Mouse (Mus musculus) MEL (cell line): ENCODE measurements around the gene Prrc2b. TPM values are rescaled to one million over a fixed set of nuclear protein-coding genes. Genes with fewer than 3 reads are reported as not detected.

ENCODE experiments used
- DNase-seq: peaks from one replicate; pipeline ENCODE4 v3.0.0; 2011; ENCODE audit warnings: low read depth, low spot score
- H3K27ac ChIP-seq: 2 replicates; pipeline ENCODE4 v1.5.1; 2012; ENCODE audit warnings: low read depth, mild to moderate bottlenecking, control low read depth, low read length, moderate library complexity; ENCODE audit not compliant: control insufficient read depth
- H3K27me3 ChIP-seq, 2 experiments: fragments of 150-350 bp in 1 of 2; sonication (generic) in 1 of 2; 2 replicates each; pipeline ENCODE4 v1.6.1; 2012; ENCODE audit warnings: low read length in 2 of 2, mild to moderate bottlenecking in 2 of 2, improper control_type of control experiment in 1 of 2, moderate library complexity in 1 of 2; ENCODE audit not compliant: insufficient read depth in 2 of 2, control insufficient read depth in 1 of 2
- H3K36me3 ChIP-seq, 2 experiments: 2 replicates each; pipeline ENCODE4 v1.6.1; 2012 to 2014; ENCODE audit warnings: low read length in 2 of 2, improper control_type of control experiment in 1 of 2, inconsistent platforms in 1 of 2, mild to moderate bottlenecking in 1 of 2; ENCODE audit not compliant: insufficient read depth in 2 of 2, control insufficient read depth in 1 of 2
- H3K4me1 ChIP-seq, 2 experiments: fragments of 150-350 bp in 1 of 2; sonication (generic) in 1 of 2; 2 replicates each; pipeline ENCODE4 v1.6.1; 2012; ENCODE audit warnings: low read length in 2 of 2, improper control_type of control experiment in 1 of 2, mild to moderate bottlenecking in 1 of 2; ENCODE audit not compliant: insufficient read depth in 2 of 2, control insufficient read depth in 1 of 2
- H3K4me3 ChIP-seq, 2 experiments: fragments of 150-350 bp in 1 of 2; sonication (generic) in 1 of 2; 2 replicates each; pipeline ENCODE4 v1.5.1; 2012; ENCODE audit warnings: low read depth in 2 of 2, low read length in 2 of 2, mild to moderate bottlenecking in 2 of 2, moderate library complexity in 2 of 2, control low read depth in 1 of 2, improper control_type of control experiment in 1 of 2; ENCODE audit not compliant: control insufficient read depth in 1 of 2, insufficient read depth in 1 of 2
- H3K79me2 ChIP-seq: 2 replicates; pipeline ENCODE4 v1.6.1; 2012; ENCODE audit warnings: mild to moderate bottlenecking, low read length, moderate library complexity; ENCODE audit not compliant: control insufficient read depth, poor library complexity, insufficient read depth
- H3K9ac ChIP-seq: 2 replicates; pipeline ENCODE4 v1.6.1; 2012; ENCODE audit warnings: low read depth, mild to moderate bottlenecking, control low read depth, low read length, moderate library complexity; ENCODE audit not compliant: control insufficient read depth, poor library complexity, severe bottlenecking
- H3K9me3 ChIP-seq: fragments of 150-350 bp; sonication (generic); replicated peaks from 2 replicates; pipeline ENCODE4 v1.6.1; 2012; ENCODE audit warnings: mild to moderate bottlenecking, low read length, improper control_type of control experiment, moderate library complexity; ENCODE audit not compliant: insufficient read depth
- BHLHE40 ChIP-seq: IDR thresholded peaks from 2 replicates; pipeline ENCODE4 v1.6.1; 2012; ENCODE audit warnings: low read depth, mild to moderate bottlenecking, inconsistent platforms, low read length, improper control_type of control experiment, borderline replicate concordance
- CHD1 ChIP-seq: IDR thresholded peaks from 2 replicates; pipeline ENCODE4 v1.6.1; 2012; ENCODE audit warnings: low read depth, mild to moderate bottlenecking, inconsistent platforms, low read length, improper control_type of control experiment
- CHD2 ChIP-seq: IDR thresholded peaks from 2 replicates; pipeline ENCODE4 v1.6.1; 2011; ENCODE audit warnings: low read length, improper control_type of control experiment
- E2F4 ChIP-seq: IDR thresholded peaks from 2 replicates; pipeline ENCODE4 v1.6.1; 2011; ENCODE audit warnings: low read depth, low read length, improper control_type of control experiment, borderline replicate concordance
- ELF1 ChIP-seq: IDR thresholded peaks from 2 replicates; pipeline ENCODE4 v1.6.1; 2014; ENCODE audit warnings: low read depth, mild to moderate bottlenecking, inconsistent platforms, low read length, improper control_type of control experiment, moderate library complexity
- EP300 ChIP-seq, 2 experiments: IDR thresholded peaks; 2 replicates each; pipeline ENCODE4 v1.6.1; 2011; ENCODE audit warnings: improper control_type of control experiment in 2 of 2, low read length in 2 of 2, low read depth in 1 of 2, mild to moderate bottlenecking in 1 of 2
- ETS1 ChIP-seq: IDR thresholded peaks from 2 replicates; pipeline ENCODE4 v1.6.1; 2012; ENCODE audit warnings: low read depth, mild to moderate bottlenecking, inconsistent platforms, low read length, improper control_type of control experiment, moderate library complexity
- JUND ChIP-seq: IDR thresholded peaks from 2 replicates; pipeline ENCODE4 v1.6.1; 2011; ENCODE audit warnings: low read depth, mild to moderate bottlenecking, improper control_type of control experiment, low read length
- KAT2A ChIP-seq: conservative IDR thresholded peaks from 2 replicates; pipeline ENCODE4 v1.6.1; 2012; ENCODE audit warnings: low read depth, low read length, improper control_type of control experiment, inconsistent platforms
- MAFK ChIP-seq: IDR thresholded peaks from 2 replicates; pipeline ENCODE4 v1.6.1; 2011; ENCODE audit warnings: low read depth, mild to moderate bottlenecking, low read length, improper control_type of control experiment, borderline replicate concordance
- MAX ChIP-seq: IDR thresholded peaks from 2 replicates; pipeline ENCODE4 v1.6.1; 2011; ENCODE audit warnings: low read length, improper control_type of control experiment
- MAZ ChIP-seq: IDR thresholded peaks from 2 replicates; pipeline ENCODE4 v1.6.1; 2012; ENCODE audit warnings: low read depth, mild to moderate bottlenecking, inconsistent platforms, low read length, improper control_type of control experiment
- MXI1 ChIP-seq: IDR thresholded peaks from 2 replicates; pipeline ENCODE4 v1.6.1; 2011; ENCODE audit warnings: mild to moderate bottlenecking, low read depth, low read length, improper control_type of control experiment
- MYC ChIP-seq: IDR thresholded peaks from 2 replicates; pipeline ENCODE4 v1.6.1; 2011; ENCODE audit warnings: low read depth, mild to moderate bottlenecking, low read length, improper control_type of control experiment, moderate library complexity
- RAD21 ChIP-seq: IDR thresholded peaks from 2 replicates; pipeline ENCODE4 v1.6.1; 2011; ENCODE audit warnings: mild to moderate bottlenecking, low read depth, low read length, improper control_type of control experiment
- RCOR1 ChIP-seq: IDR thresholded peaks from 2 replicates; pipeline ENCODE4 v1.6.1; 2012; ENCODE audit warnings: low read depth, mild to moderate bottlenecking, inconsistent platforms, low read length, improper control_type of control experiment
- SIN3A ChIP-seq: IDR thresholded peaks from 2 replicates; pipeline ENCODE4 v1.6.1; 2012; ENCODE audit warnings: low read length, improper control_type of control experiment, inconsistent platforms
- SMC3 ChIP-seq: IDR thresholded peaks from 2 replicates; pipeline ENCODE4 v1.6.1; 2011; ENCODE audit warnings: low read depth, low read length, improper control_type of control experiment
- TCF12 ChIP-seq: IDR thresholded peaks from 2 replicates; pipeline ENCODE4 v1.6.1; 2014; ENCODE audit warnings: low read depth, mild to moderate bottlenecking, inconsistent platforms, low read length, improper control_type of control experiment, moderate library complexity
- UBTF ChIP-seq: IDR thresholded peaks from 2 replicates; pipeline ENCODE4 v1.6.1; 2012; ENCODE audit warnings: low read depth, mild to moderate bottlenecking, inconsistent platforms, low read length, improper control_type of control experiment, moderate library complexity, borderline replicate concordance; ENCODE audit not compliant: insufficient read depth
- ZKSCAN1 ChIP-seq: IDR thresholded peaks from 2 replicates; pipeline ENCODE4 v1.6.1; 2012; ENCODE audit warnings: low read depth, mild to moderate bottlenecking, inconsistent platforms, low read length, improper control_type of control experiment, moderate library complexity
- polyA plus RNA-seq, 2 experiments: library from polyadenylated mRNA; stranded (reverse) in 1 of 2; unstranded in 1 of 2; fragments of >175 nt in 1 of 2; fragments of >200 nt in 1 of 2; gene quantifications; 2 replicates each; pipeline versions ENCODE4 v1.2.1 to v1.2.4; 2012; ENCODE audit warnings: low replicate concordance in 2 of 2, low read depth in 1 of 2; ENCODE audit not compliant: insufficient read length in 2 of 2, insufficient read depth in 1 of 2, missing spikeins in 1 of 2
- total RNA-seq: library from RNA; depleted of rRNA; stranded (reverse); fragments of 300-350 nt; gene quantifications from 2 replicates; pipeline ENCODE4 v1.2.3, GENCODE M21; 2012

Gene Prrc2b
- total and polyA plus RNA-seq, 3 experiments = 14.8 to 42.9 (median 42.2) TPM

- Histone ChIP-seq H3K27ac (no peak overlapping the region), H3K4me3 (no peak overlapping the region), H3K79me2 (peaks cover 1% of the 10 kb centered on the region; the same call in 1 of the 2 replicates), H3K9ac (no peak overlapping the region), H3K27me3 (no peaks in the 10 kb centered on the region), H3K4me1 (peaks cover 7 to 17% of the 10 kb centered on the region in 2 experiments), H3K9me3 (no peaks in the 10 kb centered on the region), H3K36me3 (peaks cover 0 to 14% of the 10 kb centered on the region in 2 experiments; a peak in 2 of 4 replicates)
- TF ChIP-seq BHLHE40 (no peak), MXI1 (no peak), CHD2 (no peak), MAZ (no peak), ZKSCAN1 (no peak)
- DNase-seq = no peak
These were observed 10.4 kb upstream of the Prrc2b start for GRCm38 (mm10) chr2:32140498-32140934.

- no peaks in the 10 kb centered on the region for H3K9me3 ChIP-seq
- H3K27ac ChIP-seq = no peak overlapping the region
- H3K79me2 ChIP-seq = peaks cover 1% of the 10 kb centered on the region; the same call in 1 of the 2 replicates
- no peak overlapping the region for H3K9ac ChIP-seq
- H3K27me3 ChIP-seq = no peaks in the 10 kb centered on the region
- H3K36me3 ChIP-seq = peaks cover 0 to 14% of the 10 kb centered on the region in 2 experiments; a peak in 2 of 4 replicates
- H3K4me1 ChIP-seq = peaks cover 7 to 21% of the 10 kb centered on the region in 2 experiments
- no peak overlapping the region for H3K4me3 ChIP-seq
- TF ChIP-seq UBTF (no peak), SIN3A (no peak), MXI1 (no peak), ZKSCAN1 (no peak), ETS1 (no peak), CHD1 (no peak), E2F4 (no peak), EP300 (IDR thresholded peaks at IDR 0.05; ENCODE audit: low read depth in 1 of 2, low read length in 2 of 2) (no peak), MAX (no peak), KAT2A (no peak), RAD21 (no peak), RCOR1 (no peak), TCF12 (no peak), JUND (no peak), BHLHE40 (no peak), MAFK (no peak), SMC3 (no peak), MYC (no peak), ELF1 (no peak)
- no peak for DNase-seq
These were observed 9.3 kb upstream of the Prrc2b start for GRCm38 (mm10) chr2:32141602-32142001.
